Mouse (Mus musculus) spleen, adult 12 weeks (tissue): ENCODE measurements around the gene Olfr547.

Experiments used
- DNase-seq: peaks from one replicate; pipeline ENCODE4 v3.0.0; 2022; ENCODE audit warnings: low spot score

Gene Olfr547

DNA sequence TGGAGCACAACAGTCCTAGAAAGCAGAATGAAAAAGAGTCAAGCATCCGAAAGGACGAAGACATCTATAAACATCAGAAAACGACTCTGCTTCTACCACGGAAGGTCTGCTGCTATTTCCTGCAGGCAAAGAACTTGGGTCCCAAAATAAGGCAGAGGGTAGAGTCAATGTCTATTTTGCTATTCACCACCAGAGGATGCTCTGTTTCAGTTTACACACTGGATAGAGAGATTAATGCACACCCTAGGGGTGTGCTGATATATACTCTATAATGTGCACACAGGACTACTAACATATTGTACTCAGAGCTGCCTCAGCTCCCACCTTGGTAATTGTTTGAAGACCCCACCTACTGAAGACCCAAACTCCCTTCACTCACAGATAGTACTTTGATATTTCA is 31.7 kb downstream of the Olfr547 start:
- DNase-seq, result no peak

DNA sequence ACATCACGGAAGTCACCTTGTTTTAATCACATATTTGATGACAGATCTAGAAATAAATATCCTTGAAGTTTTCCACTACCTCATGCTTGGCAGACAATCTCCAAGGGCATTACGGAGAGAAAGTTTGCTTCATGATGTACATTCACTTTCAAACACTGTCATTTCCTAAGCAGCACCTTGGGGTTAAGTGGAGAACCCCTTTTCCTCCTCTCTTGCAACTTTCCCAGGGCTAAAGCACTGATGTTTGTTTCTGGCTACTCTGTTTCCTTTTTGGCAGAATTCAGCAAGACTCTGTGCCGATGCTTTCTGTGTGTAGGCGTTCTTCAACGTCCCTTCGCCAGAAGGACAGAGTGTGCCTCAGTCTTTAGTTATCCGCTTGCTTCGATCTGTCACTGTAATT is 36.6 kb downstream of the Olfr547 start, which contains the start of gene Olfr550:
Gene Olfr550 (plus strand): TSS at position 301 of the 400 bp plus-strand sequence.
- no peak for DNase-seq

DNA sequence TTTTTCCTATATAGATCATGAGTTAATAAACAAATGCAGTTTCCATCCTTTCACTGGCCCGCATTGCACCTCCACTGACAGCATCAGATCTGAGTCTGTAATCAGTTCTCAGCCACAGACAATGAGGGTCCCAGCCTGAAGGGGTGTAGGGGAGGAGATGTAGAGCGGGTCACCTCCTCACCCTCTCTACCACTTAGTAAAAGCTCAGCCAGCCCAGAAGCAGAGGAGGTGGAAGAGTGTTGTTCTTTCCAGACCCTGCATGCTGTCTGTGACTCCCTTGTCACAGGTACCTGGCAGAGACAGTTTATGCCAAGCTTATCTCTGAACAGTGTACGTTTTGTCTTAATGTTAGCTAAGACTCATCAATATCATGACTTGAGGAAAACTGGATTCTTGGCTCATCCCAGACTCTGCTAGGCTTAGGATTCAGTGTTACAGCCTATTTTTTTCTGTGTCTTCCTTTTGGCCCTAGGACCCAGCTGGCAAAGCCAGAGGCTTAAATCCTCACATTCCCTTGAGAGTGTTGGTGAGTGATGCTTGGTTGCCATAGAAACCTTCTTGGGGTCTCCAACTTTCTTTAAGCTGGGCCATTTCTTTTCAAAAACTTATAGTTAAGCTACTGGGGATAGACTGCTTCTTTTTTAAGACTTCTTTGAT is 38.8 kb downstream of the Olfr547 start:
- no peak for DNase-seq

DNA sequence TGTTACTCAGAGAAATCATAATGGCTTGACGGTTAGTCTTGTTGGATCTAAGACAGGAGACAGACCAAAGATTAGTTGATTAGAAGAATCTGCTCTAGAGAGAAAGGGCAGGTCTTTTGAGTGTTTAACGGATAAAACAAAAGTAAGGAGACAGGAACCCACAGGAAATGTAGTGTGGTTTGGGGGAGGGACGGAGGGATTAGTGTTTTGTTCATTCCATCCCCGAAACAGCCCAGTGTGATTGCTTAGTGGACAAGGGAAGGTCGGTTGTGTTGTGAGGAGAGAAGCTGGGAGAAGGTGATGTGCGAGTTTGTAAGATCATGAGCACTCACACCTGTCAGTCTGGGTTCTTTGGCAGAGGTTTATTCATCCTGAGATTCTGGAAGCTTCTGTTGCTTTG is 41.4 kb downstream of the Olfr547 start:
- DNase-seq, result no peak
